Mouse (Mus musculus): ENCODE measurements around the gene Afmid. TPM values are rescaled to one million over a fixed set of nuclear protein-coding genes. Genes with fewer than 3 reads are reported as not detected.

Afmid gene
- 7.0 and 8.4 TPM in 2 replicates for polyA plus RNA-seq (2015; fragmentation: Nextera tagmentation; extraction: Ambion mirVana)

DNA sequence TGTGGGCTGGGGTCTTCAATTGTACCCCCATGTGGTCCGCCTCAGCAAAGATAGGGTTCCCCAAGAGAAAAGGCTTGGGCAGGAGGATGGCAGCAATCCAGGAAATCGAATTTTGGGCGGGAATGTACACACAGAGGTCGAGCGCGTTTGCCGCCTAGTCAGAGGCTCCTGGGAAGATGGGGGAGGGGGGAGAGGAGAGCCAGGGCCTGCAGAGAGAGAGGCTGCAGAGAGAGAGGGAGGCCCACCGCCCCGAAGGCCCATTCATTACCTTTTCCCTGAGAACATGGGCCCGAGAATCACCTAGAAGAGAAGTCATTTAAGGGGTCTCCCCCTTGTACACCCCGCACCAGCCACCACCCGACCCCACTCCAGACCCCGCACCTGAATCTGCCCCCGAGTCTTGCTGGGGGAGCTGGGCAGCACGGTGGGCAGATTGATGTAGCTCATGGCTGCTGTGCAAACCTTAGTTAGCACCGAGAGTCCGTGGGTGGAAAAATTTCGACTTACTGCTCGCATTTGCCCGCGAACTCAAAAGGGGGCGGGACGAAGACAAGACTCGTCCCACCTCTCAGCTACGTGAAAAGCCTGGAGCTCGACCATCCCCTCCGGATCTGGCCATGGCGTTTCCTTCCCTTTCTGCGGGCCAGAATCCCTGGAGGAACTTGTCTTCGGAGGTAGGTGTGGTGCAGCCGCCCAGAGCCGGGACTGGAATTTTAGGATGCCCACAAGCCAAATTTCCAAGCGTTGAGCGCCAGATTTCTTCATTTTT, at the start of gene Afmid, which contains the start of gene Tk1:
Afmid (plus strand) TSS at position 592 of the 769 bp plus-strand sequence.
Tk1 (minus strand) TSS at position 760 of the 769 bp plus-strand sequence.

DNA sequence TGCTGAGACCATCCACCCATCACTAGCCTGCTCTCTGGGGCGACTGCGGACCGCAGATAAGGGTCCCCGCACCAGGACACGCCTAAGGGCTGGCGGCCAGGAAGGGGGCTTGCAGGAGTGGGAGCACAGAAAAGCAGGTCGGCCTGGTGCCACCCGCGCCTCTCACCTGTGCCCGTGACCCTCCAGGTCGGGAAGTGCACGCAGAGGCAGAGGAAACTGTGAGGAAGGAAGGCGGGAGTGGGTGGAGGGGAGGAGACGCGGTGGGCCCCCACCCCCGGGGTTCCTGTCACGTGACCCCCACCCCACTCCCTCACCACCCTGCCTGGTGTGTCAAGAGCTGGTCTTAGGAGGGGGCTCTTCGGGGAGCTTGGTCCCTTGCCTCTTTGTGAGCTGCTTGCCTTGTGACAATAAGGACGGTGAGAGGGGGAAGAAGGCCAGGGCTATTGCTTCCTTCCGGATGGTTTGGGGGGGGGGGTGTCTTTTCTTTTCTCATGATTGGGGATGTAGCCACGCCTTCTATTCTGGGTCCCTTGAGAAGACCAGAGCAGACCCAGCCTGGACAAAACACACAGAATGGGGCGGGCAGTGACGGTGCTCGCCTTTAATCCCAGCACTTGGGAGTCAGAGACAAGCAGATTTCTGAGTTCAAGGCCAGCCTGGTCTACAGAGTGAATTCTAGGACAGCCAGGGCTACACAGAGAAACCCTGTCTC, 43.6 kb upstream of the Afmid start, which contains the start of the genes Tmc8 and Tmc6:
Tmc8 (plus strand) TSS at position 84 of the 712 bp plus-strand sequence.
Tmc6 (minus strand) TSS at position 206 of the 712 bp plus-strand sequence.

DNA sequence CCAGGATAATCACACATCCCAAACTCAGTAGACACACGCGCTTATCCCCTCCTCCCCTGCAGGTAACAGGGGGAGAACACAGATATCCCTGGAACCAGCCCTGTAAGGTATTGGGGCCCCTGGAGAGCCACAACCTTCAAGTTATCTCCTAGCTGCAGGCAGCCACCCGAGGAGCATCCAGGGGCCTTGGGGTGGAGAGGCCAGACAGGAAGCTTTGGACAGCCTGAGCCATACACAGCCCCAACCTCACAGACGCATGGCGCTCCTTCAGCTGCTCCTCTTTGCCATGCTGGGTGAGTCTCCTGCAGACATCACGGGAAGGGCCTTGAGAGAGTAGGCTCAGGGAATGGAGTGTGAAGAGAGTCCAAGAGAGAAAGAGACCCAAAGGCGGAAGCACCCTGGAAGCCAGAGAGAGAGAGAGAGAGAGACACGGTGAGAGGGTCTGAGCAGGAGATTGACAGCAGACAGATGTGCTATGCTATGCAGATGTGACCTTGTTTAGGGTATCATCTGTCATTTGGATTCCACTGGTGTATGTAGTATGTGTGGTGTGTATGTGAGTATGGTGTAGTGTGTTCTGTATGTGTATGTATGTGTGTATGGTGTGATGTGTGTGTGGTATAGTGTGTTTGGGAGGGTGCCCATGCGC, 28.1 kb upstream of the Afmid start, which contains the start of gene 6030468B19Rik:
6030468B19Rik (plus strand) TSS at position 150 of the 649 bp plus-strand sequence.

DNA sequence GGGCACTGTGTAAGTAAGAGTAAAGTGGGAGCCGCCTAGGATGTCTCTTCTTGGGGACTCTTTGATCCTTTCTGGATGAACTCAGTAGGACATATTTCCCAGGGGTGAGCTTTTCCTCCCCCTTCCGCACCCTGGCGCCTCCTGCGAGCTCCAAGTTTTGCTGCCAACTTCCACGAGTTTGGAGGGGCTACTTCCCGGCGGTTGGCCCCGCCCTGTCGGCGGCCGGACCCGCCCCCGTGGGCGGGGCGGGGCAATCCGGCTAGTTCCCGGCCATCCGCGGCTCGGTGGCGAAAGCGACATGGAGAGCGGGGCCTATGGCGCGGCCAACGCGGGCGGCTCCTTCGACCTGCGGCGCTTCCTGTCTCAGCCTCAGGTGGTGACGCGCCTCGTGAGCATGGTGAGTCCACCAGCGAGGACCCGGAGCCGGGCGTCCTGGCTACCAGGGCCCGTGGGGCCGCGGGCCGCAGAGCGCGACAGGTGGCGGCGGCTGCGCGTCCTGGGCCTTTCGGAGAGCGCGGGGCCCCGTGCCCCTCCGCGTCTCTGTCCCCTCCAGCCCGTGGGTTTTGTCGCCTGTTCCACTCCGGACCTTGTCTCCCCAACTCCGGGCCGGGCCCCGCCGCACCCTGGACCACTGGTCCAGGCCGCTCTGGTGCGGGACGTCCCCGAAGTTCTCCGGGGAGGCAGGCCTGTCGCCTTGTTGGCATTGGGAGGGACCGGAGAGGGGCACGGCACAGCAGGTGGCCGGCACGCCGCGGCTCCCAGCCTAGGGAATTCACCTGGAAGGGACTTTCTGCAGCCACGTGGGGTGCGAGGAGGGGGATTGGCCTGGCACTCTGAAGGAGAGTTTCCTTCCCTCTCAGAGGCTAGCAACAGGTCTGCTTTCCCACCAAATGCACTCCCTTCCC, 16.1 kb upstream of the Afmid start, which contains the start of the genes Gm20708 and Syngr2:
Gm20708 (plus strand) TSS at position 262 of the 905 bp plus-strand sequence.
Syngr2 (plus strand) TSS at position 262 of the 905 bp plus-strand sequence.

DNA sequence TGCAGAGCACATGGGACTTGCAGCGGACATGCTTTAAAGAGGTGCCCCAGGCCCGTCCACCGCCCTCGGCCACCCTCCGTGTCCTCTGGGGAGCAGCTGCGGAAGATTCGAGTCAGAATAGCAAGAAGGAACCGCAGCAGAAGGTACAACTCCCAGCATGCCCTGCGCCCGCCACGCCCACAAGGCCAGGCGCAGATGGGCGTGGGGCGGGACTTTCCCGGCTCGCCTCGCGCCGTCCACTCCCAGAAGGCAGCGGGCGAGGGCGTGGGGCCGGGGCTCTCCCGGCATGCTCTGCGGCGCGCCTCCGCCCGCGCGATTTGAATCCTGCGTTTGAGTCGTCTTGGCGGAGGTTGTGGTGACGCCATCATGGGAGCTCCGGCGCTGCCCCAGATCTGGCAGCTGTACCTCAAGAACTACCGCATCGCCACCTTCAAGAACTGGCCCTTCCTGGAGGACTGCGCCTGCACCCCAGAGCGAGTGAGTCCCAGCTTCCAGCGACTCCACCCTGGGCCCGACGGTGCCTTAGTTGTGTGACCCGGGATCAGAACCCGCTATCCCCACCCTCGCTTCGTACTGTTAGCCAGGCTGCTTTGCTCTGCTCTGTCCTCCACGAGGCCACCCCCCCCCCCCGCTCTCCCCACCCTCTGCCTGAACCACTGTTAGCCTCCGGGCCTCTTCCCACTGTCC, 23.4 kb downstream of the Afmid start, which contains the start of gene Birc5:
Birc5 (plus strand) TSS at position 267 of the 687 bp plus-strand sequence.

DNA sequence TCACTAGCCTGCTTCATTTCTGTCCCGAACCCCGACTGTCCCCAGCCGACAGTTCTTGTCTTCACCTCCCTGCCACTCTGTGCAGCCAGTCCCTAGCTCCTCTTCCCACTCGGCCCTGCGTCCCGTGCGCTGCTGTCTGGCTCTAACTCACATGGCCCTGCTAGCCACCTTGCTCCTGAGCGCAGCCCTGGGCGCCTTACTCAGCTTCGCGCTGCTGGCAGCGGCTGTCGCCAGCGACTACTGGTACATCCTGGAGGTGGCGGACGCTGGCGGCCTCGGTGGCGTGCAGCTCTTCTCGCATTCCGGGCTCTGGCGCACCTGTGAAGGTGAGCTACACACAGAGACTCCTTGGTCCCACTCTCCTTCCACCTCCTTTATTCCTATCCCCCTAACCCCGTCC, 34.9 kb downstream of the Afmid start, which contains the start of gene Tmem235:
Tmem235 (plus strand) TSS at position 152 of the 400 bp plus-strand sequence.

DNA sequence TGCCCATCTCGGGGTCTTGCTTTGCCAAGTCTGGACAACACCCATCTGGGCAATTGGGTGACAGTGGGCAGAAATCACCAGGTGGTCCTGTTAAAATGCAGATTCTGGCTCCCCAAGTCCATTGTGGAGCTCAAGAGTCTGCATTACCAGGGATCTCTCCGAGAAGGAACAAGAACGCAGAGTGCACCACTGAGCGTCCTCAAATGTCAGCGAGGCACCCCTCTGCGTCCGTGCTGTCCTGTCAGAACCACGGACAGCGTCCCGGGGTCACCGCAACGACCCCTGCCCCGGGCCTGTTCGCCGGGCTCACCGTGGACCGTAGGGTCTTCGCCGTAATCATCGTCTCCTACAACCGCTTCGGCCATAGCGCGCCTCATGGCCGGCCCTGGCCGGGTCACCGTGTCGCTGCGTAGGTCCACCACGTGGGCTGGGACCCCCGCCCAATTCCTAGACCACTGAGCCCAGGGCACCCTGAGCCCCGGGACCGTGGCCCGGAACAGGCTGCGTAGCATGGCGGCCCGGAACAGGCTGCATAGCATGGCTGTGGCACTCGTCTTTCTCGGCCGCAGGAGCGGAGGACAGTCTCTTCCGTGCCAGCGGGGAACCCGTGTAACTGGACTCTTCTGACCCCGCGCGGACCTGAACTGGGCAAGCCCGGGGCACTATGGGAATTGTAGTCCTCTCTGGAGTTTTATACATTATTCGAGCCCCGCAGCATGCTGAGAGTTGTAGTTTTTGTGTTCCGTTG, 47.3 kb downstream of the Afmid start, which contains the start of gene Tha1:
Tha1 (minus strand) TSS at position 621 of the 748 bp plus-strand sequence.

Other genes with a start within 250 kb of the Afmid start
- 21.2 and 21.9 TPM in 2 replicates for gene Tnrc6c, start 171.6 kb upstream of the Afmid start, polyA plus RNA-seq (2015; fragmentation: Nextera tagmentation; extraction: Ambion mirVana)
- 0.50 and 0.93 TPM in 2 replicates for gene Tmc8, start 43.8 kb upstream of the Afmid start, polyA plus RNA-seq (2015; fragmentation: Nextera tagmentation; extraction: Ambion mirVana)
- gene Tmc6, start 43.7 kb upstream of the Afmid start, polyA plus RNA-seq (2015; fragmentation: Nextera tagmentation; extraction: Ambion mirVana) = 4.0 and 5.3 TPM in 2 replicates
- not detected in 2 replicates for gene 6030468B19Rik, start 28.3 kb upstream of the Afmid start, polyA plus RNA-seq (2015; fragmentation: Nextera tagmentation; extraction: Ambion mirVana)
- 1.5 and 2.5 TPM in 2 replicates for gene Gm20708, start 16.3 kb upstream of the Afmid start, polyA plus RNA-seq (2015; fragmentation: Nextera tagmentation; extraction: Ambion mirVana)
- 21.2 and 22.2 TPM in 2 replicates for gene Syngr2, start 16.3 kb upstream of the Afmid start, polyA plus RNA-seq (2015; fragmentation: Nextera tagmentation; extraction: Ambion mirVana)
- gene Tk1, start 168 bp downstream of the Afmid start, polyA plus RNA-seq (2015; fragmentation: Nextera tagmentation; extraction: Ambion mirVana) = 6.9 and 12.0 TPM in 2 replicates
- 18.7 and 20.4 TPM in 2 replicates for gene Birc5, start 23.3 kb downstream of the Afmid start, polyA plus RNA-seq (2015; fragmentation: Nextera tagmentation; extraction: Ambion mirVana)
- gene Tmem235, start 34.8 kb downstream of the Afmid start, polyA plus RNA-seq (2015; fragmentation: Nextera tagmentation; extraction: Ambion mirVana) = 0.15 and 0.20 TPM in 2 replicates
- gene Tha1, start 47.6 kb downstream of the Afmid start, polyA plus RNA-seq (2015; fragmentation: Nextera tagmentation; extraction: Ambion mirVana) = 4.4 and 5.4 TPM in 2 replicates
- gene Socs3, start 144.1 kb downstream of the Afmid start, polyA plus RNA-seq (2015; fragmentation: Nextera tagmentation; extraction: Ambion mirVana) = 4.5 TPM in 2 replicates
- gene Pgs1, start 160.4 kb downstream of the Afmid start, polyA plus RNA-seq (2015; fragmentation: Nextera tagmentation; extraction: Ambion mirVana) = 57.9 and 67.0 TPM in 2 replicates